Mouse (Mus musculus) erythroblast, embryonic 14.5 days (primary cell): Measurements from ENCODE around the gene Ctcf.

Source experiments
- GATA1 ChIP-seq: IDR thresholded peaks from 2 replicates; pipeline ENCODE4 v1.6.1; 2012; ENCODE audit warnings: low read length, inconsistent platforms, mixed read lengths
- TAL1 ChIP-seq: IDR thresholded peaks from 3 replicates; pipeline ENCODE4 v1.6.1; 2012; ENCODE audit warnings: low read length, inconsistent platforms, mixed read lengths

- TF ChIP-seq GATA1 (no peak), TAL1 (no peak)
Observed at GRCm38 (mm10) chr8:105709317-105709716, 72.9 kb downstream of the Ctcf start.
